Mouse (Mus musculus): ENCODE results near the gene H3f3a.

The H3f3a gene

GRCm38 (mm10) chr1:180782906-180783579, 30.7 kb downstream of the H3f3a start:
- DNase-seq (ENCODE audit: low read depth, low spot score) = no peak

- DNase-seq (ENCODE audit: low read depth, low spot score) = no peak
Measured at GRCm38 (mm10) chr1:180781250-180781649, 32.5 kb downstream of the H3f3a start.

GRCm38 (mm10) chr1:180780291-180780690, 33.5 kb downstream of the H3f3a start:
- DNase-seq (ENCODE audit: low read depth, low spot score) = no peak

GRCm38 (mm10) chr1:180778941-180779340, 34.8 kb downstream of the H3f3a start:
- DNase-seq (ENCODE audit: low read depth, low spot score) = no peak

- DNase-seq (ENCODE audit: low read depth, low spot score) = no peak
Measured at GRCm38 (mm10) chr1:180778403-180778754, 35.4 kb downstream of the H3f3a start.

- DNase-seq (ENCODE audit: low read depth, low spot score) = peak; percentile 80
Measured at GRCm38 (mm10) chr1:180777660-180778402, 35.9 kb downstream of the H3f3a start.

GRCm38 (mm10) chr1:180777289-180777659, 36.5 kb downstream of the H3f3a start:
- DNase-seq (ENCODE audit: low read depth, low spot score) = no peak

- DNase-seq (ENCODE audit: low read depth, low spot score) = no peak
Measured at GRCm38 (mm10) chr1:180776494-180776893, 37.2 kb downstream of the H3f3a start.

- DNase-seq (ENCODE audit: low read depth, low spot score) = no peak
Measured at GRCm38 (mm10) chr1:180775849-180776493, 37.8 kb downstream of the H3f3a start.

GRCm38 (mm10) chr1:180775317-180775716, 38.4 kb downstream of the H3f3a start:
- DNase-seq (ENCODE audit: low read depth, low spot score) = no peak

GRCm38 (mm10) chr1:180774664-180775063, 39.1 kb downstream of the H3f3a start:
- DNase-seq (ENCODE audit: low read depth, low spot score) = no peak

GRCm38 (mm10) chr1:180772291-180772690, 41.5 kb downstream of the H3f3a start:
- no peak for DNase-seq (ENCODE audit: low read depth, low spot score)

GRCm38 (mm10) chr1:180771722-180772121, 42.0 kb downstream of the H3f3a start:
- no peak for DNase-seq (ENCODE audit: low read depth, low spot score)

GRCm38 (mm10) chr1:180771306-180771705, 42.4 kb downstream of the H3f3a start:
- no peak for DNase-seq (ENCODE audit: low read depth, low spot score)

- DNase-seq (ENCODE audit: low read depth, low spot score) = peak; percentile 76
Measured at GRCm38 (mm10) chr1:180768334-180769168, 45.2 kb downstream of the H3f3a start.

GRCm38 (mm10) chr1:180767541-180768333, 46.0 kb downstream of the H3f3a start:
- DNase-seq (ENCODE audit: low read depth, low spot score) = no peak

GRCm38 (mm10) chr1:180766557-180766956, 47.2 kb downstream of the H3f3a start:
- no peak for DNase-seq (ENCODE audit: low read depth, low spot score)

GRCm38 (mm10) chr1:180765393-180765792, 48.4 kb downstream of the H3f3a start:
- no peak for DNase-seq (ENCODE audit: low read depth, low spot score)

GRCm38 (mm10) chr1:180763828-180764227, 49.9 kb downstream of the H3f3a start:
- DNase-seq (ENCODE audit: low read depth, low spot score) = peak; percentile 74

GRCm38 (mm10) chr1:180763307-180763706, 50.4 kb downstream of the H3f3a start:
- no peak for DNase-seq (ENCODE audit: low read depth, low spot score)

- DNase-seq (ENCODE audit: low read depth, low spot score) = no peak
Measured at GRCm38 (mm10) chr1:180762679-180763078, 51.1 kb downstream of the H3f3a start.
